Mouse (Mus musculus) heart, embryonic 11.5 days (tissue): ENCODE results near the gene Dctn5. TPM values are rescaled to one million over a fixed set of nuclear protein-coding genes. Genes with fewer than 3 reads are reported as not detected.

Experiments
- ATAC-seq: fragments of 200-750 bp; cut with Nextera tagmentation; replicated peaks from 2 replicates; pipeline ENCODE4 v1.8.0; 2017; ENCODE audit warnings: moderate library complexity; ENCODE audit not compliant: insufficient number of reproducible peaks, low FRiP score, low TSS enrichment
- H3K27ac ChIP-seq: fragments of 300-500 bp; sonication (generic); 2 replicates; pipeline ENCODE4 v1.5.1; 2014; ENCODE audit warnings: mild to moderate bottlenecking, low read depth, low read length
- H3K27me3 ChIP-seq: fragments of 300-500 bp; sonication (generic); 2 replicates; pipeline ENCODE4 v1.6.1; 2014; ENCODE audit warnings: mild to moderate bottlenecking, low read length, mixed read lengths; ENCODE audit not compliant: control insufficient read depth, insufficient read depth
- H3K36me3 ChIP-seq: fragments of 300-500 bp; sonication (generic); 2 replicates; pipeline ENCODE4 v1.6.1; 2014; ENCODE audit warnings: mild to moderate bottlenecking, low read length, moderate library complexity, mixed read lengths; ENCODE audit not compliant: control insufficient read depth, insufficient read depth
- H3K4me1 ChIP-seq: fragments of 300-500 bp; sonication (generic); 2 replicates; pipeline ENCODE4 v1.6.1; 2014; ENCODE audit warnings: low read length; ENCODE audit not compliant: control insufficient read depth, insufficient read depth
- H3K4me2 ChIP-seq: fragments of 300-500 bp; sonication (generic); 2 replicates; pipeline ENCODE4 v1.6.1; 2014; ENCODE audit warnings: mild to moderate bottlenecking, moderate library complexity
- H3K4me3 ChIP-seq: fragments of 300-500 bp; sonication (generic); 2 replicates; pipeline ENCODE4 v1.5.1; 2014; ENCODE audit warnings: low read depth, low read length
- H3K9ac ChIP-seq: fragments of 300-500 bp; sonication (generic); 2 replicates; pipeline ENCODE4 v1.6.1; 2014; ENCODE audit warnings: mild to moderate bottlenecking, low read depth, low read length, moderate library complexity
- H3K9me3 ChIP-seq: fragments of 300-500 bp; sonication (generic); replicated peaks from 2 replicates; pipeline ENCODE4 v1.6.1; 2016; ENCODE audit warnings: low read length; ENCODE audit not compliant: control insufficient read depth
- WGBS: fragments of 180-500 bp; shearing (Covaris S2); extraction: QIAGEN DNeasy Blood & Tissue Kit; methylation state at CpG from one replicate; pipeline ENCODE4 v1.1.7; 2014; ENCODE audit not compliant: insufficient replicate concordance; 5-methylcytosine and 5-hydroxymethylcytosine counted together
- polyA plus RNA-seq: library from polyadenylated mRNA; unstranded; fragments of >200 nt; fragmentation: Nextera tagmentation; extraction: Ambion mirVana; gene quantifications from 2 replicates; pipeline ENCODE4 v1.2.1, GENCODE M21; 2014

Gene Dctn5
- polyA plus RNA-seq, 1 experiment from 2014 or later, result 78.7 TPM

DNA sequence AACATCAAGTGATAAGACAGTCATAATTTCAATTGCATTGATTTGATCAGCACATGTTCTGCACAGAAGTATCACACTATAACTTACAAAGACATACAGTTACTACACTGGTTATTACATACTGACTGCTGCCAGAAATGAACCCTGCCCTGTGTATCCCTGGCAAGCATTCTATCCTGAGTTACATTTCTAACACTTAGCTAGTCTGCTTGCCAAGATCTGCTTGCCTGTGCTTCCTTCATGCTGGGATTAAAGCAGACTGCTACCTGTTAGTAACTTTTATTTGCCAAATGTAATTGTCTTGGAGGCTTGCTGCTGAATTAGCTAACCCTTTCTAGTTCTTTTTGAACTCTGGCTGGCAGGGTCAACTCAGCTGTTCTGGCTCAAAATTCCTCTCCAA, 8.2 kb downstream of the Dctn5 start:
- no peak overlapping the region for H3K9ac ChIP-seq
- no peak overlapping the region for H3K27ac ChIP-seq
- no peaks in the 10 kb centered on the region for H3K4me1 ChIP-seq
- peaks cover 29% of the 10 kb centered on the region for H3K36me3 ChIP-seq
- no peaks in the 10 kb centered on the region for H3K27me3 ChIP-seq
- no peaks in the 10 kb centered on the region for H3K9me3 ChIP-seq
- no peak for ATAC-seq
- H3K4me2 ChIP-seq, result no peak overlapping the region
- H3K4me3 ChIP-seq, result no peak overlapping the region

DNA sequence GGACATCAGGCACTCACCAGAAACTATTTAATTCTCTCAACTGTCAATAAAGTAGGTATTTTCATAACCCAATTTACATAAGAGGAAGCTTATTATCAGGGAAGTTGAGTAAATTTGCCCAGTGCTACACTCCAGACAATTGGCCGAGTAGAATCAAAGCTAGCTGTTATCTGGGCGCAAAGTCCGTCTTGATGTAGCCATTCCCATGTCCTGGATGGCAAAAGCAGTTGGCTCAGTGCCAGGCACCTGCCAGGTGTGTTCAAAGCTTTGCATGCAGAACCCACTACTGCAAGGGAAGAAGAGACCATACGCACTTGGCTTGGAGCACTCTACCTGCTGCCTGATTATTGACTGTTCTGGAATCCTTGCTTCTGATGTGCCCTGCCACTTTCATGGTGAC, 19.6 kb downstream of the Dctn5 start:
- ATAC-seq, result no peak
- Histone ChIP-seq H3K9me3 (no peaks in the 10 kb centered on the region), H3K27ac (no peak overlapping the region), H3K4me3 (no peak overlapping the region), H3K4me2 (no peak overlapping the region), H3K36me3 (peaks cover 19% of the 10 kb centered on the region), H3K27me3 (no peaks in the 10 kb centered on the region), H3K9ac (no peak overlapping the region), H3K4me1 (0 out of 2 replicates have a peak, but pooled peaks cover under 1% of the 10 kb centered on the region)
- WGBS, result 84% methylated on average over 4 of the region's 4 CpGs

DNA sequence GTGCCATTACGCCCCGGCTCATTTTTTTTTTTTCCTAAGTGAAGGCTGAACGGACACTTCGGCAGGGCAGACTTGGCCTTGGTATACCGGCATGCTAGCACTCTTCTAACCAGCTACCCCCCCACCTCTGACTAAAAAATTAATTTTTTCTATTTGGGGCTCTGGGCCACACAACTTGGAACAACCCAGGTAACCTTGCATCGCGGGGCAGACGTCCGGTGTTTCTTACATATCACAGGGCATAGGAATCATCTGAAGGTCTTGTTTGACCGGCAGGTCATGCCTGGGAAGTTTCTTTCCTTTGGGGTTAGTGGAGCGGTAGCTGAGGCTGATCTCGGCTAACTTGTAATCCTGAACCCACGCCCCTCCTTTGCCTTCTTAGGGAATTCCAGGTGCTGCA, 25.6 kb downstream of the Dctn5 start:
- no peaks in the 10 kb centered on the region for H3K9me3 ChIP-seq
- peaks cover 17% of the 10 kb centered on the region for H3K36me3 ChIP-seq
- peak overlapping the region; percentile 86 for H3K4me2 ChIP-seq
- peak overlapping the region; percentile 68 for H3K4me3 ChIP-seq
- 0 out of 2 replicates have a peak, but pooled peaks have one; percentile 5 for ATAC-seq
- no peaks in the 10 kb centered on the region for H3K27me3 ChIP-seq
- WGBS, result 4% methylated on average over 13 of the region's 13 CpGs
- H3K4me1 ChIP-seq, result peaks cover 21% of the 10 kb centered on the region
- H3K27ac ChIP-seq, result peak overlapping the region; percentile 81
- H3K9ac ChIP-seq, result peak overlapping the region; percentile 81

DNA sequence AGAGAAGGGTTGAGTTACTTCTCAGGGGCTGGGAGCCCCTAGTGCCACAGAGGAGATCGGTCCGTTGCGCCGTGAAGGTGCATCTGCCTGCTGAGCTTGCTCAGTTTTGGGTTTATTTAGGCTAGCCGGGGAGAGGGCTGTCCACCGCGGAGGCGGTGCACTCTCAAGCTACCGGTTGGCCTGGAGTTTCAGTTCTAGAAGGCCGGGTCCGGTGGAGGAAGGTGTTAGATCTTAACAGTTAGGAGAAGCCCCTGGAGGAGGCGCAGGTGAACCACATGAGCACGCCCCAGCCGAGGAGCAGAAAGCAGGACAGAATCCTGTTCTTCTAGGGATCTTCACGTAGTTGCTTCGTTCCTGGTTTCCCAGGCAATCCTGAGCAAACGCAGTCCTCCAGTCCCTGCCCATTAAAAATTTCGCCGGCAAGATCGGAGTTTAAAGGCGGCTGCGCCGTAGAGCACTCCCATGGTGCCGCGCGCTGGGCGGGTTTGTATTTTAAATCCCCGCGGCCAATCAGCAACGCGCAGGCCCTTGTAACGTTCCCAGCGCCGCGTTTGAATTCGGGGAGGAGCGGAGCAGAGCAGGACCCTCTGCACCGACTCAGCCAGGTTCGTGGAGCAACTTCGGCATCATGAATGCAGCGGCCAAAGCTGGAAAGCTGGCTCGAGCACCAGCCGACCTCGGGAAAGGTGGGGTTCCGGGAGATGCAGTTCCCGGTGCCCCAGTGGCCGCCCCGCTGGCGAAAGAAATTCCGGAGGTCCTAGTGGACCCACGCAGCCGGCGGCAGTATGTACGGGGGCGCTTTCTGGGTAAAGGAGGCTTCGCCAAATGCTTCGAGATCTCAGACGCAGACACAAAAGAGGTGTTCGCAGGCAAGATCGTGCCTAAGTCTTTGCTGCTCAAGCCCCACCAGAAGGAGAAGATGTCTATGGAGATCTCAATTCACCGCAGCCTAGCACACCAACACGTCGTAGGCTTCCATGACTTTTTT, 26.4 kb downstream of the Dctn5 start, which contains the start of gene Plk1:
TSS of gene Plk1 (plus strand) at position 525 of the 988 bp plus-strand sequence.
- Histone ChIP-seq H3K27ac (peak within 1 kb of the TSS; percentile 81), H3K4me2 (peak within 1 kb of the TSS; percentile 86), H3K4me3 (peak within 1 kb of the TSS; percentile 68), H3K9me3 (no peaks in the 10 kb centered on the region), H3K4me1 (peaks cover 21% of the 10 kb centered on the region), H3K9ac (peak within 1 kb of the TSS; percentile 81), H3K36me3 (peaks cover 20% of the 10 kb centered on the region), H3K27me3 (no peaks in the 10 kb centered on the region)
- WGBS, result under 1% methylated on average over 63 of the region's 63 CpGs
- peak; percentile 88 for ATAC-seq

DNA sequence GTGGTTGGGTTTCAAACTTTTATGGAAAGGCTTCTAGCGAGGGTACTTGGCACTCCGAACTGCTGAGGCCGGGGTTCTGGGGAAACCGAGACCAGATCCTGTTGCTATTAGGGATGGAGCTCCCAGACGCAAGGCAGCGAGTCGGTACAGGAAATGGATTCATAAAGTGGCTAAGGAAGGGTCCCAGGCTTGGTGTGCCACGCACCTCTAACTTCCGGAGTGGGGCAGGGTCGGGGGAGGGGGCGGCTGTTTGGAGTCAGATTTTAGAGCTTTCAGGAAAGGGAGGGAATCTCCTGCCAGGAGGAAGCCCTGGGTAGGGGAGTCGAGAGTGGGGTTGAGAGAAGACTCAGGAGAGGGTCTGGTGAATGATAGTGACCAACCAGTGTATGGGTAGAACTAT, 27.2 kb downstream of the Dctn5 start:
- peak overlapping the region; percentile 81 for H3K9ac ChIP-seq
- no peaks in the 10 kb centered on the region for H3K27me3 ChIP-seq
- peaks cover 21% of the 10 kb centered on the region for H3K4me1 ChIP-seq
- 2% methylated on average over 12 of the region's 12 CpGs for WGBS
- peaks cover 23% of the 10 kb centered on the region for H3K36me3 ChIP-seq
- peak overlapping the region; percentile 68 for H3K4me3 ChIP-seq
- peak overlapping the region; percentile 42 for H3K27ac ChIP-seq
- H3K9me3 ChIP-seq, result no peaks in the 10 kb centered on the region
- no peak for ATAC-seq
- peak overlapping the region; percentile 86 for H3K4me2 ChIP-seq

DNA sequence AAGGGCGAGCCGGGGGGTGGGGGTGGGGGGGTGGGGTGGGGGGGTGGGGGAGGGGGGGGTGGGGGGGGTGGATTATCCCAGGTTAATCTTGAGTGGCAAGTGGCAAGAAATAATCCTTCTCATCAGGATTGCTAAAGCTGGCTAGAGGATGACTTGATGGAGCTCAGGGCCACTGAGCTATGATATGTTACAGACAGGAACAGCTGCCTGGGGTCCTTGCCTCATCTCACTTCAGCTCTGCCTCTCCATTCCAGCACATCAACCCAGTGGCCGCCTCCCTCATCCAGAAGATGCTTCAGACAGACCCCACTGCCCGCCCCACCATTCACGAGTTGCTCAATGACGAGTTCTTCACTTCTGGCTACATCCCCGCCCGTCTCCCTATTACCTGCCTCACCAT, 30.9 kb downstream of the Dctn5 start:
- Histone ChIP-seq H3K36me3 (peaks cover 51% of the 10 kb centered on the region), H3K9me3 (no peaks in the 10 kb centered on the region)
- 94% methylated on average over 7 of the region's 8 CpGs for WGBS

DNA sequence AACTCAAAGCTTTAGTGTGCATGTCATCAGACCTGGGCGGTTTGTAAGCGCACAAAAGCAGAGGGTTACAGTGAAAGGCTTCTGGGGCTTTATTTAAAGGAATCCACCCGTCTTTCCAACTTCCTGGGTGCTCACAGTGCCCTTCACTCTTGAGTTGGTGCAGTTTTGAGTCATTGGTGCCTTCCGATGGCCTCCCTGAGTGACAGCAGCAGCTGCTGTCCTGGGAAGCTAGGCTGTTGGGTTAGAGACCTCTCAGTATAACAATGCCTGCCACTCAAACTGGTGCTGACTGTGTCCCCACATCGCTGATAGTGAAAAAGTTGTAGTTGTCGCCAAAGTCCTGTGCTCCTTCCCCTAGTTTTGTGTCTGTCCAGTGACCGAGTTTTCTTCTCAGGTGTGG, 34.4 kb downstream of the Dctn5 start:
- WGBS, result 91% methylated on average over 7 of the region's 7 CpGs
- no peak for ATAC-seq
- Histone ChIP-seq H3K9me3 (no peaks in the 10 kb centered on the region), H3K27me3 (no peaks in the 10 kb centered on the region), H3K4me3 (no peak overlapping the region), H3K36me3 (peaks cover 59% of the 10 kb centered on the region), H3K4me1 (no peaks in the 10 kb centered on the region), H3K4me2 (no peak overlapping the region), H3K9ac (no peak overlapping the region), H3K27ac (no peak overlapping the region)

More for the DNA sequence above, 30.9 kb downstream of the Dctn5 start:
- H3K9ac ChIP-seq, result no peak overlapping the region
- H3K4me2 ChIP-seq, result no peak overlapping the region
- H3K27ac ChIP-seq, result no peak overlapping the region
- no peak overlapping the region for H3K4me3 ChIP-seq
- H3K4me1 ChIP-seq, result peaks cover 14% of the 10 kb centered on the region
- ATAC-seq, result no peak
- H3K27me3 ChIP-seq, result no peaks in the 10 kb centered on the region

DNA sequence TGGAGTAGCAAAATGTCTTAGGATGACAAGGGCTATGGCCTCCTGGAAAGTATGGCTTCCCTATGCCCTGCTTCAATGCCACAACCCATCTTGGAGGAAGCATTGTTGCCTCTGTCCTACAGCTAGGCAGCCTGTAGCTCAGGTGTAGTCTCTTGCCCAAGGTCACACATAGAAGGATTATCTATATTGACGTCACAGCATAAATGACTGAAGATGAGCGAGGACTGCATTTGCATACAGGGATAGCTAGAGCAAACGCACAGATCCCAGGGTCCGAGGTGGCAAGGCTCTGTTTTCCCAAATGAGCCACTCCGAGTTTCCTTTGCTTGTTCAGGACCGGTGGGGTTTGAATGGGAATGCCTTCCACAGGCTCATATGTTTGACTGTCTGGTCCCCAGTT, 37.9 kb downstream of the Dctn5 start:
- no peak for ATAC-seq
- 84% methylated on average over 6 of the region's 6 CpGs for WGBS

More for the DNA sequence above, 37.9 kb downstream of the Dctn5 start:
- H3K4me2 ChIP-seq, result no peak overlapping the region
- no peaks in the 10 kb centered on the region for H3K27me3 ChIP-seq
- no peak overlapping the region for H3K27ac ChIP-seq
- H3K4me1 ChIP-seq, result no peaks in the 10 kb centered on the region
- peaks cover 40% of the 10 kb centered on the region for H3K36me3 ChIP-seq
- H3K9me3 ChIP-seq, result no peaks in the 10 kb centered on the region
- H3K9ac ChIP-seq, result no peak overlapping the region
- no peak overlapping the region for H3K4me3 ChIP-seq
